Mouse (Mus musculus): ENCODE results near the gene Ocln.

DNA sequence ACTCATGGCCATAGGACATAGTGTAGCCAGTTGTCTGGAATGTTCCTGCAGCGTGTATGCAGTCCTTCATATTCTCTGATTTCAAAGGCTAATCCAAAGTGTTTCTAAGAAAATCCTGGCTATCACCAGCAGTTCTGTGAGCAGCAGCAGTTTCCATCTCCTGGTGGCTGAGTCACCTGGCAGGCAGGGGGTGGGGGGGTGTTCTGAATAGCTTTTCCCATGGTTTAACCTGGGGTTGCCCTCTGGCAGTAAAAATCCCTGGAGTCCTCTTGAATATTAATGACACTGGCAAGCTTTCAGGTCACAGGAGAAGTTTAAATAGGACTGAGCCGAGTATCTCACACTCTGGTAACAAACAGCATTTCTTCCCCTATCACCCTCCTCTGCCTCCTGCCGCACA lies 29.2 kb upstream of the Ocln start:
- TF ChIP-seq POLR2A (IDR thresholded peaks at IDR 0.05; ENCODE audit: insufficient read depth, low read length), result no peak
- no peak for TF ChIP-seq EP300 (IDR thresholded peaks at IDR 0.05; ENCODE audit: insufficient read depth, low read depth, low read length)
